Comparison of ENCODE assay signal across 23 mouse cellular contexts in genomic region chr7:102917032-102917875, GRCm38 (mm10). TPM values are rescaled to one million over a fixed set of nuclear protein-coding genes. Genes with fewer than 3 reads are reported as not detected.
"Had no signal": no experiment of that assay in that cellular context is flagged by ENCODE, and none has a peak within 500 bp of the region (broad histone marks: within the 10 kb centered on the region; RNA-seq: fewer than 3 reads in every experiment).

Olfr571 (minus strand) TSS chr7:102917536.

- H3K9me3 ChIP-seq: kidney, embryonic 15.5 days; limb, embryonic 10.5 days; liver, embryonic 15.5 days; midbrain, embryonic 10.5 days had no signal

- DNase-seq: kidney, adult 2 months; kidney, postnatal 14 days; lung, adult 2 months; lung, postnatal 36 days; retina, postnatal 1 day; right cerebral cortex, postnatal 4 days; spleen, adult 18-20 months; thymus, adult 18-20 months; thymus, postnatal 14 days had no signal

- H3K36me3 ChIP-seq: kidney, embryonic 15.5 days; limb, embryonic 10.5 days; liver, embryonic 15.5 days; midbrain, embryonic 10.5 days had no signal

- ATAC-seq: lung, postnatal 0 days had no signal

- H3K4me3 ChIP-seq: kidney, embryonic 15.5 days; left cerebral cortex, adult 2 months; limb, embryonic 10.5 days; liver, embryonic 15.5 days; midbrain, embryonic 10.5 days had no signal

- H3K4me1 ChIP-seq: kidney, embryonic 15.5 days; liver, embryonic 15.5 days; midbrain, embryonic 10.5 days had no signal

- H3K27ac ChIP-seq: kidney, embryonic 15.5 days; left cerebral cortex, adult 2 months; limb, embryonic 10.5 days; liver, embryonic 15.5 days; midbrain, embryonic 10.5 days had no signal

- H3K9ac ChIP-seq: kidney, embryonic 15.5 days; liver, embryonic 15.5 days had no signal

- H3K4me2 ChIP-seq: kidney, embryonic 15.5 days; liver, embryonic 11.5 days; liver, embryonic 15.5 days had no signal

- H3K27me3 ChIP-seq: kidney, embryonic 15.5 days; liver, embryonic 15.5 days had no signal

RNA-seq across cellular contexts. Expression of gene Olfr571, which starts in this region (rescaled TPM):
- total RNA-seq: layer of hippocampus, adult 8-10 months; layer of hippocampus, postnatal 14 days; left cerebral cortex, adult 2 months; left cerebral cortex, postnatal 14 days; megakaryocyte progenitor cell, adult 5-6 weeks had no signal
- polyA plus RNA-seq: kidney, adult 2 months; kidney, embryonic 15.5 days; large intestine, adult 2 months; limb, embryonic 10.5 days; limb, embryonic 14.5 days; liver, embryonic 11.5 days; liver, embryonic 15.5 days; lung, adult 2 months; lung, postnatal 0 days; midbrain, embryonic 10.5 days; stomach, embryonic 14.5 days had no signal
